Mouse (Mus musculus) cerebellum, adult 9-11 months (tissue): ENCODE measurements around the gene 5730596B20Rik.

ENCODE experiments used
- DNase-seq: peaks from one replicate; pipeline ENCODE4 v3.0.0; 2022

The 5730596B20Rik gene

GRCm38 (mm10) chr6:52215070-52215469, 37.8 kb downstream of the 5730596B20Rik start:
- no peak for DNase-seq

- no peak for DNase-seq
Observed at GRCm38 (mm10) chr6:52215771-52216535, 38.7 kb downstream of the 5730596B20Rik start.

GRCm38 (mm10) chr6:52216691-52217458, 39.6 kb downstream of the 5730596B20Rik start:
- no peak for DNase-seq

DNA sequence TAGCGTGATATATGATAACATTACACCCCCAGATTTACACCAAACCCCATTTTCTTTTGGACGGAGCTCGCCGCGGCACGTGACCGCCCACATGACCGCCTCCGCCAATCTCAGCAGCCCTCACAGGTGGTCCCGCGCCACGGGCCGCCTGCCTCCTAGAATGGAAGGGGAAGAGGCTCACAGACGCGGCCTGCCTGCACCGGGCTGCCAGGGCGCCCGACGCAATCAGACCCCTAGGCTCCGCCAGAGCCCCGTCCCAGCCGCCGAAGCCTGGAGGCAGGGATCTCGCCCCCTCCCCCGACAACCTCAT, 40.1 kb downstream of the 5730596B20Rik start:
- DNase-seq: no peak

- no peak for DNase-seq
Observed at GRCm38 (mm10) chr6:52217895-52218642, 40.8 kb downstream of the 5730596B20Rik start.

DNA sequence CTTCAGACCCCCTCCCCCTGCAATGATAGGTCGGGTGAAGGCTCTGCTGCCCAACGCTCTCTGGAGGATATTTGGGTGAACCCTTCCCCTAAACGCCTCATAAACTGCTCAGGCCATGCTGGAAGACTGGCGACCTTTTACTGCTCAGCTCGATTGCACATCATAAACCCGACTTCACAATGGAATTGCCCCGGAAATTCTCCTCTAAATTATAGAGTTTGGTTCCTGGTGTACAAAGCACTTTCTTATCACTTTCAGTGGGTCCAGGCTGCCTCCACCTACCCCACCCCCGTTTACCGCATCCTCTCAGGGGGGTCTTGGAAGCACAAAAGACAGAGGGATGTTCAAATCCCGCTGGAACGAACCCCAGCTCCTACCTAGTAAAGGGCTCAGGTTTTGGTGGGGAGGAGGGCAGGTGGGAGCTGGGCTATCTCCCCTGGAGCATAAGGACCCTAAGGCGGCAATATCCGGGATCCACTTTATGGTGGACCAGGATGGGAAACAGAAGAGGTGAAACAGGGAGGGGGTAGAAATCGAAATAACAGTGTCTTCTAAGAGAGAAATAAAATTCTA, 41.4 kb downstream of the 5730596B20Rik start:
- DNase-seq: no peak

DNA sequence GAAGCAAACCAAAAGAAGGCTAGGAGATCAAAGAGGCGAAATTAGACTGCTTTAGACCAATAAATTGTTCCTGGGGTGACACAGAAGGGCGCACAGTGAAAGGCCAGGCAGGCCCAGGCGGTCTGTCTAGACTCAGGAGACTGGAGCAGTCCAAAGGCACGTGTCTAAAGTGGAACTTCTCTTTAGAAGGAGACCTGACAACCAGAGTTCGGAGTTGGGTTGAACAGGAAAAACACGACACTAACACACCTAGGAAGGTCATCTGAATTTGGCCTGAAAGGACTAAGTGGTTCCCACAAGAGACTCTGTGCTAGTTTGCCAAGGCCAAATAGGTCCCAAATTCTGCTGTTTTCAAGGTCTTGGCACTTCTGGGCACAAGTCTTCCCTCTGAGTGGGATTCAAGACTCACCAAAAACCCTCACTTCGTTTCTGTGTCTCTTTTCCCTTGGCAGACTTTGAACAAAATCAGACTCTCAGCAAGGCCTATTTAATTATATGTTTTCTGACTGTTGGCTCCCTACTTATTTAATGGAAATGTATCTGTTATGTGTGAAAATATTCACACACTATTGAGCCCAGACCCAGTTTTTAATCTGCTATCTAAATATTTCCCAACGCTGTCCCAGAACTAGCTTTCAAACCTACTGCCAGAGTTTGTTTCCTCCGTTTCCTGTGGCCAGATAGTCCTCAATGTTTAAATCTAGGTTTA, 42.1 kb downstream of the 5730596B20Rik start:
- no peak for DNase-seq

DNA sequence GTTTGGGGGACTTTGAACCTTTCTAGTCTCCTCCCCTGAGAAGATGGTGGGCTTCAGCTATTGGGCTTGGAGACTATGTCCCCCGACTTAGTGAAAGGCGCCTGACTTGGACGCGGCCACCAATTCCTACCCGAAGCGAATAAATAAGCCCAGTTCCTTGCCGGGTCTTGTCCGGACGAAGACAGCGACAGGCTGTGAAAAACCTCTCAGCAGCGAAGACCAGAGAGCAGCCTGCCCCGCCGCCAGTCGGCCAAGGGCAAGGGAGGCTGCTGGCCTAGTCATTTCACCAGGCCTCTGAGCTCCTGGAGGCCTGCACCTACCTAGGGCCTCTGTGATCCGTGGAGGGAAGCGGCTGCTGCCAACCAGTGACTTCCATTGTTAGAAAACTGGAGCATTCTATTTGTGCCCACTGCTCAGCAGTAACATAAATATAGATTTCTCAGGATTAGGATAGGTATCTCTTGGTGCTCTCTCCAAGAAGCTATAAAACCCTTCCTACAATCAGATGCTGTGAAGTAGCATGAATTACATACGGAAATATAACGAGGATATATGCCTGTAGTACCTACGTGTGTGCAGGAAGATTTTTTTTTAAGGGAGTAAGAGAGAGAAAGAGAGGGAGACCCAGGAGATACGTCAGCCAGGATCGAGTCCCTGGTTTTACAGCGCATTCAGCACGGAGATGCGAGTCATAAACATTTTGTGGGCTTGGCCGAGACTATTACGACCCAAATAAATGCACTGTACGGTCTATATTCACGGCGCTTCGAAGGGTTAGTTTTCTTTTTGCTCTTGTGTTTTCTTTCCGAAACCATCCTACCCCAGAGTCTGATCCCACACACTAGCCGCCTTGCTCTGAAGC, 42.9 kb downstream of the 5730596B20Rik start:
- no peak for DNase-seq

DNA sequence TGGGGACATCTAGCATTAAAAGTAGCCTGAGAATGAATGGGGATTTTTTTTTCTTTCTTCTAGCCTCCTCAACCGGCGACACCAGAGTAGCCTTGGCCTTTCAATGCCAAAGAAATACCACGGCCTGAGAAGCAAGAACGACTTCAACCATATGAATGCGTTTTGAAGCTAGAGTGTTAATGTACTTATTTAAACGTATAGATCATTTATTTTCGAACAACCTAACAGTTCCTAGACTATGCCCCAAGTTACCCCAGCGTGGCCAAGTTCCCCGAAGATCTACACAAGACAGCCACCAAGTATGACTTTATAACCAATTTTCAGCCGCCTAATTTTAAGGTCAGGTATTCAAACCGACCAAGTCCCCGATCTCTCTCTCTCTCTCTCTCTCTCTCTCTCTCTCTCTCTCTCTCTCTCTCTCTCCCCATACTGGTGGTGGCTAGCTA, 43.6 kb downstream of the 5730596B20Rik start:
- no peak for DNase-seq

GRCm38 (mm10) chr6:52221337-52221992, 44.2 kb downstream of the 5730596B20Rik start, which contains the start of gene Hoxa7:
Gene Hoxa7 (minus strand): TSS chr6:52221854.
- DNase-seq: peak; percentile 75

GRCm38 (mm10) chr6:52221993-52222685, 44.8 kb downstream of the 5730596B20Rik start:
- DNase-seq: no peak

DNA sequence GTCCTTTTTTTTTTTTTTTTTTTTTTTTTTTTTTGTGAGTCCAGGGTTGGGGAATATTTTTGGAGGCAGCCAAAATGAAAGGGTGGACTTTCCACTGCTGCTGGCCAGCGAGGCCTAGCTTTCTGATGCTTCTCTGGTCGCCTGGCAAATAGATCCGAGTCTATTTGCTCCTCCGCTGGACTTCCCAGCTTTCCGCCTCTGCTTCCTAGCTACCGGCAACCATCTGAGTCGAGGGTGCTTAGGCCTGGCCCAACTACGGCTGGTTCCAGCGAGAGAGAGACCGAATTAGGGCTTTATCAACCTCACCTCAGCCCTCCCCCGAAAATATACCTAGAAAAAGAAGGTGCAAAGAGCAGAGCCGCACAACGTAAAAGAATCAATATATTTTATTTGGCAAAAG, 45.4 kb downstream of the 5730596B20Rik start:
- no peak for DNase-seq

GRCm38 (mm10) chr6:52223939-52224760, 46.9 kb downstream of the 5730596B20Rik start:
- DNase-seq: no peak

DNA sequence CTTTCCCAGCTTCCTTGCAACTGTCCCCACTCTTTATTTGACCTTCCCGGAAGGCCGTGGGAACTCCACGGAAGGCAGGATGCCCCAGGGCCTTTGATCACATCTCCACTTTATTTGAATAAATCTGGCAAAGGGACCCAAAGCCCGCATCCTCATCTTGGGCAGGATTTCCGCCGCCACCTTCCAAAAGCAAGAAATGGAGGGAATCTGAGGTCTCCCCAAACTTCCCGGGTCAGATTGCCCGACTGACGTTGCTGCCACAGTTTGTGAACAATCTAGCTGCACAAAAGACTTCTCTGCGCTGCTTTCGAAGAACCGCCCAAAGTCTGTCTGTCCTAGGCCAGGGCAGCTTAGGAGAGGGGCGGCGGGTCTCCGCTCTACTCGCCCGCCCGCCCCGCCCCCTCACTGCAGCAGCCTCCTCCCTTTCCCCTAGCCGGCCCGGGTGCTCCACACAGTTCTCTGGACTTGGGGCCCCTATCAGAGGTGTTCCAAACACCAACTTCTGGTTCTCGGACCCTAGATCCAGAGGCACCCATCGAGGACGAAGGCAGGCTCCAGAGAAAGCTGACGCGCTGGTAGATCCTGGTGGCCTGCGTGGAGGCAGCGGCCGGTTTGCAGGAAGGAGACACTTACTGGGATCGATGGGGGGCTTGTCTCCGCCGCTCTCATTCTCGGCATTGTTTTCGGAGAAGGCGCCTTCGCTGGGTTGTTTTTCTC, 47.8 kb downstream of the 5730596B20Rik start:
- no peak for DNase-seq

- no peak for DNase-seq
Observed at GRCm38 (mm10) chr6:52225612-52226568, 48.6 kb downstream of the 5730596B20Rik start.

- DNase-seq: no peak
Observed at GRCm38 (mm10) chr6:52226569-52227257, 49.4 kb downstream of the 5730596B20Rik start.
